Mouse (Mus musculus) forebrain, embryonic 15.5 days (tissue): ENCODE results near the gene Fras1. TPM values are rescaled to one million over a fixed set of nuclear protein-coding genes. Genes with fewer than 3 reads are reported as not detected.

Experiments
- ATAC-seq: fragments of 200-750 bp; cut with Nextera tagmentation; replicated peaks from 2 replicates; pipeline ENCODE4 v1.8.0; 2017; ENCODE audit warnings: mild to moderate bottlenecking, moderate TSS enrichment, moderate library complexity
- H3K27ac ChIP-seq: fragments of 300-500 bp; sonication (generic); replicated peaks from 2 replicates; pipeline ENCODE4 v1.5.1; 2015; ENCODE audit warnings: mild to moderate bottlenecking, inconsistent platforms
- H3K27me3 ChIP-seq: fragments of 300-500 bp; sonication (generic); 2 replicates; pipeline ENCODE4 v1.6.1; 2015; ENCODE audit warnings: inconsistent platforms
- H3K36me3 ChIP-seq: fragments of 300-500 bp; sonication (generic); 2 replicates; pipeline ENCODE4 v1.6.1; 2015; ENCODE audit warnings: mild to moderate bottlenecking, inconsistent platforms
- H3K4me1 ChIP-seq: fragments of 300-500 bp; sonication (generic); 2 replicates; pipeline ENCODE4 v1.6.1; 2015; ENCODE audit warnings: inconsistent platforms
- H3K4me2 ChIP-seq: fragments of 300-500 bp; sonication (generic); replicated peaks from 2 replicates; pipeline ENCODE4 v1.6.1; 2015; ENCODE audit warnings: mild to moderate bottlenecking, inconsistent platforms
- H3K4me3 ChIP-seq: fragments of 300-500 bp; sonication (generic); 2 replicates; pipeline ENCODE4 v1.5.1; 2015; ENCODE audit warnings: mild to moderate bottlenecking, inconsistent platforms
- H3K9ac ChIP-seq: fragments of 300-500 bp; sonication (generic); replicated peaks from 2 replicates; pipeline ENCODE4 v1.6.1; 2015; ENCODE audit warnings: mild to moderate bottlenecking, inconsistent platforms
- H3K9me3 ChIP-seq: fragments of 300-500 bp; sonication (generic); 2 replicates; pipeline ENCODE4 v1.6.1; 2016; ENCODE audit warnings: inconsistent platforms
- WGBS: fragments of 180-500 bp; shearing (Covaris S2); methylation state at CpG from one replicate; pipeline ENCODE4 v1.1.7; 2015; ENCODE audit warnings: mixed read lengths; 5-methylcytosine and 5-hydroxymethylcytosine counted together
- polyA plus RNA-seq: library from polyadenylated mRNA; unstranded; fragments of >200 nt; fragmentation: Nextera tagmentation; extraction: Ambion mirVana; gene quantifications from 2 replicates; pipeline ENCODE4 v1.2.1, GENCODE M21; 2015

Fras1 gene
- polyA plus RNA-seq, 1 experiment from 2014 or later = 5.1 TPM

GRCm38 (mm10) chr5:96785096-96785495 is 411.3 kb downstream of the Fras1 start:
- H3K9ac ChIP-seq = no peak overlapping the region
- no peak overlapping the region for H3K4me2 ChIP-seq
- H3K27me3 ChIP-seq = no peaks in the 10 kb centered on the region
- no peaks in the 10 kb centered on the region for H3K36me3 ChIP-seq
- H3K4me3 ChIP-seq = no peak overlapping the region
- no peak for ATAC-seq
- no peak overlapping the region for H3K27ac ChIP-seq
- no peaks in the 10 kb centered on the region for H3K9me3 ChIP-seq
- H3K4me1 ChIP-seq = no peaks in the 10 kb centered on the region
- WGBS = 82% methylated on average over 5 of the region's 5 CpGs

GRCm38 (mm10) chr5:96792422-96792821 is 418.7 kb downstream of the Fras1 start:
- Histone ChIP-seq H3K4me1 (peaks cover 5% of the 10 kb centered on the region; the same call in 1 of the 2 replicates), H3K36me3 (no peaks in the 10 kb centered on the region), H3K27me3 (0 out of 2 replicates have a peak, but pooled peaks cover 4% of the 10 kb centered on the region), H3K9ac (no peak overlapping the region), H3K9me3 (no peaks in the 10 kb centered on the region), H3K4me2 (no peak overlapping the region), H3K4me3 (no peak overlapping the region), H3K27ac (no peak overlapping the region)
- ATAC-seq = no peak
- 67% methylated on average over 9 of the region's 9 CpGs for WGBS

DNA sequence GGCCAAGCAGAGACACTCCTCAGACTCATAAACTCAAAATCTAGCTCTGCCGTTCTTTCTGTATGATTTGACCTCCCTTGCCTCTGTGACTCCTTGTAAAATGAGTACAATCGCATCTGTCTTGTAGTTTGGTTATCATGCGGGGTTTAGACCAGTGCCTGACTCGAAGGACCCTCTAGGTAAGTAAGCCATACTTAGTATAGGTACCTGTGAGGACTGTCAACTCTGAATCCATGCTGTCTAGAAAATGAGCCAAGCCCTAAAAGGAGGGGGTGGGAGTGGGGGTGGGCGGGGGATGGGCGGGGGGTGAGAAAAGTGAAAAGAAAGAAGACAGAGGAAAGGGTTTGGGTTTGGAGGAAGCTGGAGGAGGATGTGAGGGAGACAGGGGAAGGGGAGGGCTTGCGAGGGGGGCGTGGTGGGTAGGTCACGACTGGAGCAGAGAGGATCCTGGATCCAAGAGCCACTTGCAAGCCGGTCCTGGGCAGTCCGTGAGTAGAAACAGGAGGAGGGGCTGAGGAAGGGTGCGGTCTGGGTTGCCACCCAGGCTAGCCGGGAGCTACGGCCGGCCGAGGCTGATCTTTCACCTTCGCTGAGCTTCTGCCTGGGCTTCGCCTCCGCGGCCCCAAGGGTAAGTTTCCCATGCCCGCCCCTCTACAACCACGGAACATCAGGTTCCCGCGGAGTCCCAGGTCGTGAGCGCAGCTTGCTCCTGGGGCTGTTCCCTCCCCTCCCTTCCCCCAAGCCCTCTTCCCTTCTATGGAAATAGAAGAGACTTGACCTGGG is 419.4 kb downstream of the Fras1 start, which contains the start of gene Anxa3:
Anxa3 (plus strand) TSS at position 404 of the 783 bp plus-strand sequence.
- 0 out of 2 replicates have a peak, but pooled peaks cover 4% of the 10 kb centered on the region for H3K27me3 ChIP-seq
- WGBS = 11% methylated on average over 26 of the region's 26 CpGs
- no peak within 1 kb of the TSS for H3K27ac ChIP-seq
- peak within 1 kb of the TSS; percentile 35 for H3K4me3 ChIP-seq
- H3K9ac ChIP-seq = 0 out of 2 replicates have a peak within 1 kb of the TSS, but pooled peaks have one; percentile 0
- H3K4me2 ChIP-seq = peak within 1 kb of the TSS; percentile 69
- peak; percentile 43; the same call in 1 of the 2 replicates for ATAC-seq
- H3K4me1 ChIP-seq = peaks cover 5% of the 10 kb centered on the region; the same call in 1 of the 2 replicates
- H3K9me3 ChIP-seq = no peaks in the 10 kb centered on the region
- H3K36me3 ChIP-seq = no peaks in the 10 kb centered on the region

DNA sequence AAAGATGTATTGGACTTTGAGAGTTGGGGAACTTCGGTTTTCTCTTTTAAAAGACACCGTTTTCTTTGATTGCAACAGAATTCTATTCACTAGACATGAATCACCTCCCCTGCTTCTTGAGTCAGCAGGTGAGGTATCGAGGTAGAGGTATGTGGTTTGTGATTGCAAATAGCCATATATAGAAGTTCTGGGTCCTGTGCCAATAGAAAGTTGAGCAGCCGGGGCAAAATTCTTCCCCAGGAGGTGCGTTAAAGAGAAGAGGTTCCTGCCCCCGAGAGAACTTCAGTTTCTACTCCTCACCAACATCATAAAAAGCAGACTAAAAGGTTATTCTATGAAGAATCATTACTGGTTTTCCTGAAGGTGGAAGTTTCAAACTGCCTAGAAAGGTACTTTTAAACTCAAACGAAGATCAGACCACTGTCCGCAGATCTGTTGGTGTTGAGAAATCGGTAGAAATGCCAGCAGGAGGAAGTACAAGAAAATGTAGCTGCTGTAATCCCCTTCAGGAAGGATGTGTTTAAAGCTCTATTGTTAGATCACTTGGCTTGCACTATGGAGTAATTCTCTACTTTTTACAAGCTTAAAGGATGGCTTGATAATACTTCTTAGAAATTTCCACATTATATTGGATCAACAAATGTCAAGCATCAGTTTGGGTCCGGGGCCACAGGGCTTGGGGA is 420.3 kb downstream of the Fras1 start:
- no peak for ATAC-seq
- WGBS = 52% methylated on average over 10 of the region's 10 CpGs
- H3K4me2 ChIP-seq = no peak overlapping the region

DNA sequence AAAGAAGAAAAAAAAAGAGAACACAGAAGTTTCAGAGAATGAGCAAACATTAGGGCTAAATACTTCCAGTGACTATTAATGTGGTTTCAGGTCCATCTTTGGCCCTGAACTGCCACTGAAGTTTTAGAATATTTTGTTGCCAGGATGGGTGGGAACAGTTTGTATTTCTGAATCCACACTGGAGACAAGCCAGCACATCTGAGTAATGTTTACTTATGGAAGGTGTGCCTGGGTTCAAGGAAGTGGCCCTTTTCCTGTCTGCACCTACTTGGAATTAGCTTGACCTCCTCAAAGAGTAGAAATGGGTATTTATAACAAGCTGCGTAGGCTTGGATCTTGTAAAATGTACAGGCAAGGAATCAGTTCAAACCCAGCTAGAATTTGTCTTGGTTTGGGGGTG is 422.0 kb downstream of the Fras1 start:
- H3K9ac ChIP-seq = no peak overlapping the region
- no peak for ATAC-seq
- H3K4me2 ChIP-seq = no peak overlapping the region

More for the DNA sequence above, 420.3 kb downstream of the Fras1 start:
- H3K27me3 ChIP-seq = 0 out of 2 replicates have a peak, but pooled peaks cover 4% of the 10 kb centered on the region
- no peaks in the 10 kb centered on the region for H3K36me3 ChIP-seq
- H3K4me3 ChIP-seq = peak overlapping the region; percentile 35
- H3K9me3 ChIP-seq = no peaks in the 10 kb centered on the region
- no peak overlapping the region for H3K9ac ChIP-seq
- H3K4me1 ChIP-seq = peaks cover 5% of the 10 kb centered on the region; the same call in 1 of the 2 replicates
- H3K27ac ChIP-seq = no peak overlapping the region

GRCm38 (mm10) chr5:96797465-96797864 is 423.7 kb downstream of the Fras1 start:
- Histone ChIP-seq H3K9ac (no peak overlapping the region), H3K9me3 (no peaks in the 10 kb centered on the region), H3K36me3 (no peaks in the 10 kb centered on the region), H3K27ac (no peak overlapping the region), H3K27me3 (0 out of 2 replicates have a peak, but pooled peaks cover 4% of the 10 kb centered on the region), H3K4me1 (peaks cover 5% of the 10 kb centered on the region; the same call in 1 of the 2 replicates), H3K4me3 (no peak overlapping the region), H3K4me2 (no peak overlapping the region)
- 93% methylated on average over 6 of the region's 6 CpGs for WGBS
- no peak for ATAC-seq

More for the DNA sequence above, 422.0 kb downstream of the Fras1 start:
- Histone ChIP-seq H3K4me1 (peaks cover 5% of the 10 kb centered on the region; the same call in 1 of the 2 replicates), H3K9me3 (no peaks in the 10 kb centered on the region), H3K4me3 (no peak overlapping the region), H3K36me3 (no peaks in the 10 kb centered on the region), H3K27me3 (0 out of 2 replicates have a peak, but pooled peaks cover 4% of the 10 kb centered on the region), H3K27ac (no peak overlapping the region)
- 85% methylated on average over 1 of the region's 1 CpGs for WGBS

DNA sequence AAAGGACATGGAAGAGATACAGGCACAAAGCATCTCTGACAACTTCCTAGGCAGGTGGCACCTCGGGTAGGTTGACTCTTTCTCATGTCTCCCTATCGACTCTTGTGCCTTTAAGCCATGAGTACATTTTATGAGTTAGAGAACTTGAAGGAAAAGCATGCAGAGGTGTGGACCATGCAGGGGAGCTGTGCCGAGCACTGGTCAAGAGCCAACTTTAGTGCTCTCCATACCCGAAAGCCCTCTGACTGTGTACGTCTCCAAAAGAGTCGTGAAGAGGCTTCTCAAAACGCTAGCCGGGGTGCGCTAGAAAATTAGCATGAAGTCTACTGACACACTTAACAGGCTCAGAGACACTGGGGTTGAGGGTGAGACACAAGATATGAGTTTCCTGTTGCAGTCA is 425.4 kb downstream of the Fras1 start:
- H3K4me1 ChIP-seq = no peaks in the 10 kb centered on the region
- no peak overlapping the region for H3K4me3 ChIP-seq
- no peak for ATAC-seq
- no peaks in the 10 kb centered on the region for H3K27me3 ChIP-seq
- no peak overlapping the region for H3K4me2 ChIP-seq
- H3K27ac ChIP-seq = no peak overlapping the region
- 90% methylated on average over 9 of the region's 9 CpGs for WGBS
- H3K9ac ChIP-seq = no peak overlapping the region
- no peaks in the 10 kb centered on the region for H3K36me3 ChIP-seq
- no peaks in the 10 kb centered on the region for H3K9me3 ChIP-seq

DNA sequence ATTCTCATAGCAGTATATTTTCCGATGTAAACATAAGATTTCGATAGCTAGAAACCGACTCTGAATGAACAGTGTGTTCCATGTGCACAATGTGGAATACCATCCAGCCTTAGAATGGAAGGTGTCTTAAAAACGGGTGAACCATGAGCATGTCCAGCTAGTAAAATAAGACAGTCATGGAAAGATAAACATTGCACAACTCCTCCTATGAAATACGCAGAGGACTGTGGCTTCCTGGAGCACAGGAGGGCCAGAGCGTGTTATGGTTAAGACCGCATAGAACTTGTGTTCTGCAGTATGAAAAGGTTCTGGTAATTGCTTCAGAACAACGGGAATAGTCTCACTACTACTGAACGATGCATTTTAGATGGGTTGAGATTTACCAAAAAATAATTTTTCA is 426.2 kb downstream of the Fras1 start:
- H3K4me1 ChIP-seq = no peaks in the 10 kb centered on the region
- H3K4me3 ChIP-seq = no peak overlapping the region
- H3K4me2 ChIP-seq = no peak overlapping the region
- 93% methylated on average over 9 of the region's 9 CpGs for WGBS
- H3K36me3 ChIP-seq = no peaks in the 10 kb centered on the region
- H3K9ac ChIP-seq = no peak overlapping the region
- H3K27me3 ChIP-seq = no peaks in the 10 kb centered on the region
- no peak overlapping the region for H3K27ac ChIP-seq
- no peaks in the 10 kb centered on the region for H3K9me3 ChIP-seq
- no peak for ATAC-seq

GRCm38 (mm10) chr5:96802185-96802584 is 428.4 kb downstream of the Fras1 start:
- ATAC-seq = no peak
- Histone ChIP-seq H3K9ac (no peak overlapping the region), H3K27ac (no peak overlapping the region), H3K27me3 (no peaks in the 10 kb centered on the region), H3K4me2 (no peak overlapping the region), H3K36me3 (no peaks in the 10 kb centered on the region), H3K4me1 (no peaks in the 10 kb centered on the region), H3K9me3 (no peaks in the 10 kb centered on the region), H3K4me3 (no peak overlapping the region)
- 21% methylated on average over 7 of the region's 7 CpGs for WGBS

DNA sequence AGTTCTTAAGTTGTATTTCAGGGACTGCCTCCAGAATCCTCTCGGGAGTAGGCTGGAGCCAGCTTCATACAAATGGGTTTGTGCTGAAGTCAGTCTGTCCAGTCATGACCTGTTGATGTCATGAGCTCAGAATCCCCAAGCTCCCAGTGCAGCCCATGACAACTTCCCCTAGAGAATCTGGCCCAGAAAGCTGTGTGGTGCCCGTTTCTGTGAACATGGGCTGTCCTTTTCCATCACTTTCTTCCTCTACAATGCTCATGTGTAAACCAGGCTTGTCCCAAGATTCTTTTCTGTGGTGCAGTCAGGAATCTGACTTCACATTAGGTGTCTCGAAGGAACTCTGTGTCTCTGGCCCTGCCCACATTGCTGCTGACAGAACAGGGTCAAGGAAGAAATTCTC is 429.3 kb downstream of the Fras1 start:
- Histone ChIP-seq H3K4me1 (no peaks in the 10 kb centered on the region), H3K36me3 (no peaks in the 10 kb centered on the region), H3K4me3 (no peak overlapping the region), H3K9ac (no peak overlapping the region), H3K4me2 (no peak overlapping the region), H3K27ac (no peak overlapping the region), H3K27me3 (no peaks in the 10 kb centered on the region), H3K9me3 (no peaks in the 10 kb centered on the region)
- WGBS = 52% methylated on average over 3 of the region's 3 CpGs
- ATAC-seq = no peak

GRCm38 (mm10) chr5:96804304-96804703 is 430.5 kb downstream of the Fras1 start:
- no peaks in the 10 kb centered on the region for H3K36me3 ChIP-seq
- H3K4me3 ChIP-seq = no peak overlapping the region
- H3K9ac ChIP-seq = no peak overlapping the region
- H3K4me1 ChIP-seq = no peaks in the 10 kb centered on the region
- ATAC-seq = no peak
- H3K27ac ChIP-seq = no peak overlapping the region
- H3K27me3 ChIP-seq = no peaks in the 10 kb centered on the region
- no peak overlapping the region for H3K4me2 ChIP-seq
- WGBS = 91% methylated on average over 4 of the region's 4 CpGs
- H3K9me3 ChIP-seq = no peaks in the 10 kb centered on the region

GRCm38 (mm10) chr5:96804813-96805212 is 431.1 kb downstream of the Fras1 start:
- H3K27me3 ChIP-seq = no peaks in the 10 kb centered on the region
- H3K36me3 ChIP-seq = no peaks in the 10 kb centered on the region
- H3K27ac ChIP-seq = no peak overlapping the region
- 83% methylated on average over 3 of the region's 3 CpGs for WGBS
- H3K4me1 ChIP-seq = no peaks in the 10 kb centered on the region
- no peak overlapping the region for H3K9ac ChIP-seq
- ATAC-seq = no peak
- H3K9me3 ChIP-seq = no peaks in the 10 kb centered on the region
- no peak overlapping the region for H3K4me3 ChIP-seq
- H3K4me2 ChIP-seq = no peak overlapping the region
